Mouse (Mus musculus) midbrain, embryonic 15.5 days (tissue): ENCODE data around the gene Wwp2. TPM values are rescaled to one million over a fixed set of nuclear protein-coding genes. Genes with fewer than 3 reads are reported as not detected.

Experiments used
- ATAC-seq: fragments of 200-750 bp; cut with Nextera tagmentation; replicated peaks from 2 replicates; pipeline ENCODE4 v1.8.0; 2017; ENCODE audit warnings: moderate TSS enrichment
- H3K27ac ChIP-seq: fragments of 300-500 bp; sonication (generic); 2 replicates; pipeline ENCODE4 v1.5.1; 2015; ENCODE audit warnings: mild to moderate bottlenecking, inconsistent platforms
- H3K27me3 ChIP-seq: fragments of 300-500 bp; sonication (generic); replicated peaks from 2 replicates; pipeline ENCODE4 v1.6.1; 2015; ENCODE audit warnings: inconsistent platforms
- H3K36me3 ChIP-seq: fragments of 300-500 bp; sonication (generic); replicated peaks from 2 replicates; pipeline ENCODE4 v1.6.1; 2015; ENCODE audit warnings: inconsistent platforms
- H3K4me1 ChIP-seq: fragments of 300-500 bp; sonication (generic); 2 replicates; pipeline ENCODE4 v1.6.1; 2015; ENCODE audit warnings: inconsistent platforms
- H3K4me2 ChIP-seq: fragments of 300-500 bp; sonication (generic); 2 replicates; pipeline ENCODE4 v1.6.1; 2015; ENCODE audit warnings: inconsistent platforms, mild to moderate bottlenecking, moderate library complexity
- H3K4me3 ChIP-seq: fragments of 300-500 bp; sonication (generic); 2 replicates; pipeline ENCODE4 v1.5.1; 2015; ENCODE audit warnings: mild to moderate bottlenecking, inconsistent platforms
- H3K9ac ChIP-seq: fragments of 300-500 bp; sonication (generic); 2 replicates; pipeline ENCODE4 v1.6.1; 2015; ENCODE audit warnings: mild to moderate bottlenecking, inconsistent platforms
- H3K9me3 ChIP-seq: fragments of 300-500 bp; sonication (generic); 2 replicates; pipeline ENCODE4 v1.6.1; 2016; ENCODE audit warnings: inconsistent platforms
- WGBS: fragments of 180-500 bp; shearing (Covaris S2); methylation state at CpG from one replicate; pipeline ENCODE4 v1.1.7; 2015; ENCODE audit warnings: mixed read lengths; 5-methylcytosine and 5-hydroxymethylcytosine counted together
- polyA plus RNA-seq: library from polyadenylated mRNA; unstranded; fragments of >200 nt; fragmentation: Nextera tagmentation; extraction: Ambion mirVana; gene quantifications from 2 replicates; pipeline ENCODE4 v1.2.1, GENCODE M21; 2015

Wwp2 gene
- polyA plus RNA-seq, 1 experiment from 2014 or later, result 44.3 TPM

- Histone ChIP-seq H3K9me3 (no peaks in the 10 kb centered on the region), H3K4me1 (peaks cover 6% of the 10 kb centered on the region; the same call in 1 of the 2 replicates), H3K27me3 (no peaks in the 10 kb centered on the region), H3K27ac (no peak overlapping the region), H3K4me3 (no peak overlapping the region), H3K36me3 (0 out of 2 replicates have a peak, but pooled peaks cover 3% of the 10 kb centered on the region), H3K4me2 (no peak overlapping the region), H3K9ac (no peak overlapping the region)
- ATAC-seq, result no peak
- 62% methylated on average over 3 of the region's 3 CpGs for WGBS
Measured at GRCm38 (mm10) chr8:107502922-107503321, 66.8 kb downstream of the Wwp2 start.

- Histone ChIP-seq H3K36me3 (0 out of 2 replicates have a peak, but pooled peaks cover 3% of the 10 kb centered on the region), H3K9ac (no peak overlapping the region), H3K4me2 (no peak overlapping the region), H3K4me3 (no peak overlapping the region), H3K9me3 (no peaks in the 10 kb centered on the region), H3K4me1 (peaks cover 6% of the 10 kb centered on the region; the same call in 1 of the 2 replicates), H3K27ac (no peak overlapping the region), H3K27me3 (no peaks in the 10 kb centered on the region)
- WGBS, result 11% methylated on average over 6 of the region's 6 CpGs
- no peak for ATAC-seq
Measured at GRCm38 (mm10) chr8:107503354-107503753, 67.2 kb downstream of the Wwp2 start.

- Histone ChIP-seq H3K4me3 (no peak overlapping the region), H3K36me3 (0 out of 2 replicates have a peak, but pooled peaks cover 3% of the 10 kb centered on the region), H3K27me3 (no peaks in the 10 kb centered on the region), H3K4me1 (peaks cover 6% of the 10 kb centered on the region; the same call in 1 of the 2 replicates), H3K4me2 (no peak overlapping the region), H3K9me3 (no peaks in the 10 kb centered on the region), H3K9ac (no peak overlapping the region), H3K27ac (no peak overlapping the region)
- no peak for ATAC-seq
- WGBS, result 85% methylated on average over 13 of the region's 13 CpGs
Measured at GRCm38 (mm10) chr8:107504239-107504985, 68.2 kb downstream of the Wwp2 start.

DNA sequence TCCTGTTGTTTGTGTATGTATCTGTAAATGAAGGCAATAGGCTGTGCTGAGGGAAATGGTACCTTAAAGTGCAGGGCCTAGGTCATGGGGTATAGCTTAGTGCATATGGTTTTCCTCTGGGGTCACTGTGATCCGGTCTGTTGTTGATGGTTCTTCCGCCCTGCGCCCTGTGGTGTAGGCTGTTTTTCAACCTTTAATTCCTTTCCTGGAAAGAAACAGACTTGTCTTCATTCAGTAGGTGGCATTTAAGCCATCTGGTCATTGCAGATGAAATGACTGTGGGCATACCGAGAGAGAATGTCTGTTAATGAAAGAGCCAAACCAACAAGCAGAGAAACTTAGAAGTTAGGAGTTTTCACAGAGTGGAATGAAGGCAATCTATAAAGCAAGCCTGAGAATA is 69.1 kb downstream of the Wwp2 start:
- 90% methylated on average over 4 of the region's 4 CpGs for WGBS
- H3K36me3 ChIP-seq, result 0 out of 2 replicates have a peak, but pooled peaks cover 3% of the 10 kb centered on the region
- no peak overlapping the region for H3K9ac ChIP-seq
- H3K4me1 ChIP-seq, result peaks cover 6% of the 10 kb centered on the region; the same call in 1 of the 2 replicates
- no peak overlapping the region for H3K4me3 ChIP-seq
- no peak overlapping the region for H3K27ac ChIP-seq
- no peaks in the 10 kb centered on the region for H3K9me3 ChIP-seq
- no peaks in the 10 kb centered on the region for H3K27me3 ChIP-seq
- no peak overlapping the region for H3K4me2 ChIP-seq
- ATAC-seq, result no peak

DNA sequence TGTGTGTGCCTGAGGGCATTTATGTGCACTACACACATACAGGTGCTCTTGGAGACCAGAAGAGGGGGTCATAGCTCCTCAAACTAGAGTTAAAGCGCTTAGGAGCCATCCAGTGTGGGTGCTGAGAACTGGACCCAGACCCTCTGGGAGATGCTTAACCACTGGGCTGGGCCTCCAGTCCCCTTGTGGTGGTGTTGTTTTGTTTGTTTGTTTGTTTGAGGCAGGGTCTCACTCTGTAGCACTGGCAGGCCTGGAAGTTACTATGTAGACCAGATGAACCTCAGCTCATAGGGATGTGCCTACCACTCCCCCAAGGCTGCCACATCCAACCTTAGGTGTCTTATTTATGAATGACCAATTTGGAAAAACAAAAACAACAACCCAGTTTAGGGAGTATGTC is 70.9 kb downstream of the Wwp2 start:
- Histone ChIP-seq H3K4me1 (peaks cover 6% of the 10 kb centered on the region; the same call in 1 of the 2 replicates), H3K27ac (no peak overlapping the region), H3K9me3 (no peaks in the 10 kb centered on the region), H3K27me3 (no peaks in the 10 kb centered on the region), H3K36me3 (0 out of 2 replicates have a peak, but pooled peaks cover 3% of the 10 kb centered on the region), H3K4me3 (no peak overlapping the region), H3K9ac (no peak overlapping the region), H3K4me2 (no peak overlapping the region)
- 97% methylated on average over 1 of the region's 1 CpGs for WGBS
- no peak for ATAC-seq

GRCm38 (mm10) chr8:107510204-107510603 is 74.0 kb downstream of the Wwp2 start:
- Histone ChIP-seq H3K27me3 (no peaks in the 10 kb centered on the region), H3K9ac (no peak overlapping the region), H3K4me1 (no peaks in the 10 kb centered on the region), H3K27ac (no peak overlapping the region), H3K36me3 (0 out of 2 replicates have a peak, but pooled peaks cover 3% of the 10 kb centered on the region), H3K4me3 (no peak overlapping the region), H3K9me3 (no peaks in the 10 kb centered on the region), H3K4me2 (no peak overlapping the region)
- 94% methylated on average over 5 of the region's 5 CpGs for WGBS
- no peak for ATAC-seq

DNA sequence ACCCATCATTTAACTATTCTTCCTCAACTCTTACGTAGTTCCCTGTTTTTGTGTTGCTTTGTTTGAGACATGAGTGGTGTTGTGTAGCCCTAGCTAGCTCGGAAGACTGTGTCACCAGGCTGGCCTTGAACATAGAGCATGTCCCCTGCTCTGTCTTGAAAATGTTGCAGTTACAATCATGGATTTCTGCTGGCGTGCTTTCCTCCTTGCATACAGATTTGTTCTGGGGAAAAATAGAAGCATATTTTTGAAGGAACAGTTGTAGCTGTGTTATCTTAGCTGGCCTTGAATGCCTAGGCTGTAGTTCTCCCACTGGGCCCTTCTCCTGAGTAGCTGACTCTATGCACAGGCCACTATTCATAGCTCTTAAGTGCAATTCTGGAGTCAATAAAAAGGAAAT is 74.6 kb downstream of the Wwp2 start:
- H3K9me3 ChIP-seq, result no peaks in the 10 kb centered on the region
- WGBS, result 89% methylated on average over 3 of the region's 3 CpGs
- 0 out of 2 replicates have a peak, but pooled peaks cover 3% of the 10 kb centered on the region for H3K36me3 ChIP-seq
- no peaks in the 10 kb centered on the region for H3K4me1 ChIP-seq
- no peak for ATAC-seq
- H3K9ac ChIP-seq, result no peak overlapping the region
- H3K27ac ChIP-seq, result no peak overlapping the region
- no peak overlapping the region for H3K4me2 ChIP-seq
- H3K27me3 ChIP-seq, result no peaks in the 10 kb centered on the region
- H3K4me3 ChIP-seq, result no peak overlapping the region

DNA sequence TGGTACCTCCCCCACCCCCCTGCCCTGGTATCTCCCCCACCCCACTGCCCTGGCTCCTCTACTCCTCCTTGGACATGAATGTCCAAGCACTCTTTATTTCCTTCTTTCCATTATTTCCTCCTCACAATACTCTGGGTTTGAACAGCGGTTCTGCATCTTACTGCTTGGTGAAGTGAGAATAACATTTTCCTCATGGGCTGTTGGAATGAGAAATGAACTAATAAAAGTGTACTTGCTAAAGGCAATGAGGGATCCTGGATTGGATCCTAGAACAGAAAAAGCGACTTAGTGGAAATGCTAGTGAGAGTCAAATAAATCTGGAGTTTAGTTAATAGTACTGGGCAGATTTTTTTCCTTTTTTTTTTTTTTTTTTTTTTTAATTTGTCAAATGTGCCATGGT is 77.1 kb downstream of the Wwp2 start:
- Histone ChIP-seq H3K27me3 (no peaks in the 10 kb centered on the region), H3K9me3 (no peaks in the 10 kb centered on the region), H3K4me2 (no peak overlapping the region), H3K9ac (no peak overlapping the region), H3K36me3 (0 out of 2 replicates have a peak, but pooled peaks cover 4% of the 10 kb centered on the region), H3K4me1 (no peaks in the 10 kb centered on the region), H3K27ac (no peak overlapping the region), H3K4me3 (no peak overlapping the region)
- WGBS, result 86% methylated on average over 2 of the region's 2 CpGs
- ATAC-seq, result no peak

DNA sequence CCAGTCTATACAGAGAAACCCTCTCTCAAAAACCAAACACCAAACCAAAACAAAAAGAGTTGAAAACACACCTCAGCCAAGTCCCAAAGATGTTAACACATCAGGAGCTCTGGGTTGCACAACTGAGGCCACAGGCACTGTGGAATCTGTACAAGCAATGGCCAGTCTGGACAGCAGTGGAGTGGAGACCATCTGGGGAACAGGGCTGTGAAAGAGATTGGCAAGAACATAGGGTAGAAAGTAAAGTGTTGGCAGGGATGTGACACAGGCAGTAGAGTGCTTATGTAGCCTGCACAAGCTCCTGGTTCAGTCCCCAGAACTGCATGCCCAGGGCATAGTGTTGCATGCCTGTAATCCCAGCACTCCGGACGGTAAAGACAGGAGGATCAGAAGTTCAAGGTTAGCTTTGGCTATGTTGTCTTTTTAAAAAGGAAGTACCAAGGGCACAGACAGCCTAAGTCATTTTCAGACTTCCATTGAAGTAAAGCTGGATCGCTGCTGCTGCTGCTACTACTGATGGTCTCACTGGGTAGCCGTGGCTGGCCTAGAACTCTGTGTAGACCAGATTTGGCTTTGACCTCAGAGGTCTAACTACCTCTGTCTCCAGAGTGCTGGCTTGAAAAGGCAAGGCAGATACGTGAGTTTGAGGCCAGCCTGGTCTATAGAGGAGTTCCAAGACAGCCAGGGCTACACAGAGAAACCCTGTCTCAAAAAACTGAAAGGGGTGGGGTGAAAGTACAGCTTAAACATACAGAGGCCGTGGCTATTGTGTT is 79.0 kb downstream of the Wwp2 start:
- no peak for ATAC-seq
- Histone ChIP-seq H3K4me1 (no peaks in the 10 kb centered on the region), H3K9ac (no peak overlapping the region), H3K27me3 (no peaks in the 10 kb centered on the region), H3K4me2 (no peak overlapping the region), H3K4me3 (no peak overlapping the region), H3K9me3 (no peaks in the 10 kb centered on the region), H3K27ac (no peak overlapping the region), H3K36me3 (0 out of 2 replicates have a peak, but pooled peaks cover 8% of the 10 kb centered on the region)
- 92% methylated on average over 6 of the region's 6 CpGs for WGBS

DNA sequence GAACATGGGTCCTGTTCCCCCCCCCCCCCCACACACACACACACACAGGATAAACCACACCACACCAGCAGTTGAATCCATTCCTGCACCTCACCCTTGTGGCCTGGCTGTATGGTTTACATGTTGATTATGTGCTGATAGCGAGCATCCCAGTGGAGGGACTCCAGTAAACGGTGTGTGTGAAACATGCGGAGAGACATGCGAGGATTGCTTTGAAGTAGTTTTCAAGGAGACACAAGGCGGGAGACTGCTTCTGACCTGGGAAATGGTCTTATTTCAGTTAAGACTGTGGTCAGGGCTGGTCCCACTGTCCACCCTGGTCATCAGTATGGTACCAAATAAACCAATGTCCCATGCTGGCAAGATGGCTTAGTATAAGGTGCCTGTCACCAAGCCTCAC is 82.6 kb downstream of the Wwp2 start:
- 94% methylated on average over 5 of the region's 5 CpGs for WGBS

DNA sequence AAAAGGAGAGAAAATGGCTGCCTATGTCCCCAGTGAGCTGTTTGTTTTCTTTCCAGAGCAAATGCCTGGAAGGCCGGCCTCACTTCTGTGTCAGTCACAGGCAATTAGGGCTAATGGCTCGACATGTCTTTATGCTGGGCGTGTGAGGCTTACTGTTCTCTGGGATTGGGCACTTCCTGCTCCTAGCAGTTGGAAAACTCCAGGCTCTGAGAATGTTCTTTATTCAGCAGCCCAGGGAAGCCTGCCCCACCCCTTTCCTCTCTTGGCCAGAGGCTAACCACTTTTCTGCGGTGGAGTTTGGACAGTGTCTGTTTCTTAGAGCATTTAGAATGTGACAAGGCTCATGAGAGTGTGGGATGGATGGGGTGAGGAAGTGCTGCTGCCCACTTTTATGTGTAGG is 83.7 kb downstream of the Wwp2 start:
- Histone ChIP-seq H3K27me3 (no peaks in the 10 kb centered on the region), H3K4me1 (no peaks in the 10 kb centered on the region), H3K4me3 (no peak overlapping the region), H3K9ac (no peak overlapping the region), H3K4me2 (no peak overlapping the region), H3K27ac (no peak overlapping the region), H3K36me3 (0 out of 2 replicates have a peak, but pooled peaks cover 8% of the 10 kb centered on the region), H3K9me3 (no peaks in the 10 kb centered on the region)
- no peak for ATAC-seq
- WGBS, result 37% methylated on average over 4 of the region's 4 CpGs

More for the DNA sequence above, 82.6 kb downstream of the Wwp2 start:
- no peak for ATAC-seq
- Histone ChIP-seq H3K36me3 (0 out of 2 replicates have a peak, but pooled peaks cover 8% of the 10 kb centered on the region), H3K4me3 (no peak overlapping the region), H3K4me1 (no peaks in the 10 kb centered on the region), H3K27me3 (no peaks in the 10 kb centered on the region), H3K27ac (no peak overlapping the region), H3K9me3 (no peaks in the 10 kb centered on the region), H3K9ac (no peak overlapping the region), H3K4me2 (no peak overlapping the region)

GRCm38 (mm10) chr8:107521788-107522554 is 85.8 kb downstream of the Wwp2 start:
- H3K4me1 ChIP-seq, result no peaks in the 10 kb centered on the region
- no peak for ATAC-seq
- no peak overlapping the region for H3K27ac ChIP-seq
- no peak overlapping the region for H3K4me3 ChIP-seq
- WGBS, result 87% methylated on average over 8 of the region's 8 CpGs
- 0 out of 2 replicates have a peak, but pooled peaks cover 8% of the 10 kb centered on the region for H3K36me3 ChIP-seq
- no peaks in the 10 kb centered on the region for H3K9me3 ChIP-seq
- no peak overlapping the region for H3K4me2 ChIP-seq
- H3K27me3 ChIP-seq, result no peaks in the 10 kb centered on the region
- H3K9ac ChIP-seq, result no peak overlapping the region
